Mouse (Mus musculus): ENCODE results near the gene Plekhb1.

GRCm38 (mm10) chr7:100600211-100600610 is 62.0 kb downstream of the Plekhb1 start:
- TF ChIP-seq TAL1 (IDR thresholded peaks at IDR 0.05; ENCODE audit: low read length) (no peak), GATA1 (IDR thresholded peaks at IDR 0.05; ENCODE audit: low read length) (no peak)

All from erythroblast, embryonic 14.5 days (primary cell).